Mouse (Mus musculus): ENCODE data around the gene Gm9507. TPM values are rescaled to one million over a fixed set of nuclear protein-coding genes. Genes with fewer than 3 reads are reported as not detected.

Gm9507 gene
- polyA plus RNA-seq, 2 experiments: not detected

DNA sequence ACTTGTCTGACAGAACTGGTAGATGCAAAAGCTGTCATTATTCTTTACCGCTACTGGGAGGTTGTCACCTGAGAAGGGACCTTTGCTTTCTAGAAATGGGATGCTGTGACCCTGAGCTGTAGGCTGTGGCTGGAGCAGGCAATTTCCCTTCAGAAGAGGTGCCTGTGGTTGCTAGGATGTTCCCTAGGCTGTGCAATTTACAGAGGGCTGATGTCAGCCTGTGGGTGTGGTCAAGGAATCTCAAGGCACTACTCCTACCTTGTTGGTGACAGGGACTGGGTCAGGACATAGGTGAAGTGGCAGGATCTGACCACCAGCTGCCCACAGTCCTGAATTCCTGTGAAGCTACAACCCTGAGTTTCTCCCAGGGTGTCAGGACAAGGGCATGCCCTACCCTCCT is 41.9 kb downstream of the Gm9507 start:
- TF ChIP-seq POLR2A (IDR thresholded peaks at IDR 0.05; ENCODE audit: borderline replicate concordance, extremely low read depth, insufficient read depth, insufficient read length): no peak
- Histone ChIP-seq H3K9ac (ENCODE audit: low read depth, low read length, severe bottlenecking) (no peak overlapping the region), H3K4me3 (replicated peaks; ENCODE audit: low read length) (no peak overlapping the region), H3K4me1 (ENCODE audit: control insufficient read depth, insufficient read depth, low read length) (no peaks in the 10 kb centered on the region), H3K27ac (replicated peaks; ENCODE audit: low read depth, low read length) (no peak overlapping the region), H3K27me3 (ENCODE audit: control insufficient read depth, insufficient read depth, low read length) (no peaks in the 10 kb centered on the region), H3K4me2 (replicated peaks; ENCODE audit: low read depth, low read length, severe bottlenecking) (no peak overlapping the region), H3K36me3 (ENCODE audit: control insufficient read depth, insufficient read depth, low read length) (no peaks in the 10 kb centered on the region), H3K9me3 (ENCODE audit: control insufficient read depth, low read length) (no peaks in the 10 kb centered on the region)
- ATAC-seq (ENCODE audit: low FRiP score, low read depth) (no peak), DNase-seq (ENCODE audit: low spot score) (no peak)
- WGBS: 75% methylated on average over 1 of the region's 1 CpGs

Other genes starting within 250 kb of the Gm9507 start
Only the 30 nearest of the 33 such genes appear.
- gene Sumo3, start 205.7 kb downstream of the Gm9507 start, polyA plus RNA-seq (2012; rRNA removed): 466 and 472 TPM in 2 replicates
- 328 and 351 TPM in 2 replicates for gene Sumo3, start 205.7 kb downstream of the Gm9507 start, polyA plus RNA-seq (2014; fragmentation: Nextera tagmentation; extraction: Ambion mirVana)
- gene Gm49325, start 205.6 kb downstream of the Gm9507 start, polyA plus RNA-seq (2012; rRNA removed): 1.8 and 8.4 TPM in 2 replicates
- gene Gm49325, start 205.6 kb downstream of the Gm9507 start, polyA plus RNA-seq (2014; fragmentation: Nextera tagmentation; extraction: Ambion mirVana): 1.9 and 5.8 TPM in 2 replicates
- gene Ube2g2, start 189.6 kb downstream of the Gm9507 start, polyA plus RNA-seq (2012; rRNA removed): 55.1 and 59.8 TPM in 2 replicates
- gene Ube2g2, start 189.6 kb downstream of the Gm9507 start, polyA plus RNA-seq (2014; fragmentation: Nextera tagmentation; extraction: Ambion mirVana): 57.4 and 58.6 TPM in 2 replicates
- 2.0 TPM in 2 replicates for gene Tspear, start 125.3 kb downstream of the Gm9507 start, polyA plus RNA-seq (2012; rRNA removed)
- gene Tspear, start 125.3 kb downstream of the Gm9507 start, polyA plus RNA-seq (2014; fragmentation: Nextera tagmentation; extraction: Ambion mirVana): 1.1 and 1.5 TPM in 2 replicates
- gene Gm19402, start 121.1 kb downstream of the Gm9507 start, polyA plus RNA-seq (2012; rRNA removed): not detected in 2 replicates
- gene Gm19402, start 121.1 kb downstream of the Gm9507 start, polyA plus RNA-seq (2014; fragmentation: Nextera tagmentation; extraction: Ambion mirVana): not detected in 2 replicates
- gene Gm9508, start 114.6 kb downstream of the Gm9507 start, polyA plus RNA-seq (2012; rRNA removed): not detected in 2 replicates
- gene Gm9508, start 114.6 kb downstream of the Gm9507 start, polyA plus RNA-seq (2014; fragmentation: Nextera tagmentation; extraction: Ambion mirVana): not detected in 2 replicates
- gene Gm10272, start 105.2 kb downstream of the Gm9507 start, polyA plus RNA-seq (2012; rRNA removed): not detected in 2 replicates
- not detected in 2 replicates for gene Gm10272, start 105.2 kb downstream of the Gm9507 start, polyA plus RNA-seq (2014; fragmentation: Nextera tagmentation; extraction: Ambion mirVana)
- not detected in 2 replicates for gene Gm10024, start 100.4 kb downstream of the Gm9507 start, polyA plus RNA-seq (2012; rRNA removed)
- gene Gm10024, start 100.4 kb downstream of the Gm9507 start, polyA plus RNA-seq (2014; fragmentation: Nextera tagmentation; extraction: Ambion mirVana): 0.94 TPM in 1 of 2 replicates, not detected in the other
- gene Gm10142, start 96.0 kb downstream of the Gm9507 start, polyA plus RNA-seq (2012; rRNA removed): not detected in 2 replicates
- not detected in 2 replicates for gene Gm10142, start 96.0 kb downstream of the Gm9507 start, polyA plus RNA-seq (2014; fragmentation: Nextera tagmentation; extraction: Ambion mirVana)
- 0.10 and 0.20 TPM in 2 replicates for gene Krtap12-1, start 91.2 kb downstream of the Gm9507 start, polyA plus RNA-seq (2012; rRNA removed)
- gene Krtap12-1, start 91.2 kb downstream of the Gm9507 start, polyA plus RNA-seq (2014; fragmentation: Nextera tagmentation; extraction: Ambion mirVana): not detected in 2 replicates
- gene Gm10100, start 85.4 kb downstream of the Gm9507 start, polyA plus RNA-seq (2012; rRNA removed): not detected in 2 replicates
- not detected in 2 replicates for gene Gm10100, start 85.4 kb downstream of the Gm9507 start, polyA plus RNA-seq (2014; fragmentation: Nextera tagmentation; extraction: Ambion mirVana)
- not detected in 2 replicates for gene Gm18596, start 69.2 kb downstream of the Gm9507 start, polyA plus RNA-seq (2012; rRNA removed)
- not detected in 2 replicates for gene Gm18596, start 69.2 kb downstream of the Gm9507 start, polyA plus RNA-seq (2014; fragmentation: Nextera tagmentation; extraction: Ambion mirVana)
- gene Gm9736, start 60.5 kb downstream of the Gm9507 start, polyA plus RNA-seq (2012; rRNA removed): not detected in 2 replicates
- gene Gm9736, start 60.5 kb downstream of the Gm9507 start, polyA plus RNA-seq (2014; fragmentation: Nextera tagmentation; extraction: Ambion mirVana): not detected in 2 replicates
- gene Gm3233, start 52.2 kb downstream of the Gm9507 start, polyA plus RNA-seq (2012; rRNA removed): not detected in 2 replicates
- gene Gm3233, start 52.2 kb downstream of the Gm9507 start, polyA plus RNA-seq (2014; fragmentation: Nextera tagmentation; extraction: Ambion mirVana): not detected in 2 replicates
- gene Gm3238, start 40.5 kb downstream of the Gm9507 start, polyA plus RNA-seq (2012; rRNA removed): not detected in 2 replicates
- gene Gm3238, start 40.5 kb downstream of the Gm9507 start, polyA plus RNA-seq (2014; fragmentation: Nextera tagmentation; extraction: Ambion mirVana): not detected in 2 replicates
- not detected in 2 replicates for gene Gm7138, start 34.9 kb downstream of the Gm9507 start, polyA plus RNA-seq (2012; rRNA removed)
- not detected in 2 replicates for gene Gm7138, start 34.9 kb downstream of the Gm9507 start, polyA plus RNA-seq (2014; fragmentation: Nextera tagmentation; extraction: Ambion mirVana)
- gene Gm3250, start 29.3 kb downstream of the Gm9507 start, polyA plus RNA-seq (2012; rRNA removed): not detected in 2 replicates
- not detected in 2 replicates for gene Gm3250, start 29.3 kb downstream of the Gm9507 start, polyA plus RNA-seq (2014; fragmentation: Nextera tagmentation; extraction: Ambion mirVana)
- not detected in 2 replicates for gene Gm7137, start 23.6 kb downstream of the Gm9507 start, polyA plus RNA-seq (2012; rRNA removed)
- gene Gm7137, start 23.6 kb downstream of the Gm9507 start, polyA plus RNA-seq (2014; fragmentation: Nextera tagmentation; extraction: Ambion mirVana): not detected in 2 replicates
- gene Gm9639, start 16.8 kb downstream of the Gm9507 start, polyA plus RNA-seq (2012; rRNA removed): not detected in 2 replicates
- not detected in 2 replicates for gene Gm9639, start 16.8 kb downstream of the Gm9507 start, polyA plus RNA-seq (2014; fragmentation: Nextera tagmentation; extraction: Ambion mirVana)
- gene Gm19668, start 12.7 kb downstream of the Gm9507 start, polyA plus RNA-seq (2012; rRNA removed): not detected in 2 replicates
- gene Gm19668, start 12.7 kb downstream of the Gm9507 start, polyA plus RNA-seq (2014; fragmentation: Nextera tagmentation; extraction: Ambion mirVana): not detected in 2 replicates
- 0.13 and 0.25 TPM in 2 replicates for gene Gm2696, start 2.8 kb upstream of the Gm9507 start, polyA plus RNA-seq (2012; rRNA removed)
- gene Gm2696, start 2.8 kb upstream of the Gm9507 start, polyA plus RNA-seq (2014; fragmentation: Nextera tagmentation; extraction: Ambion mirVana): not detected in 2 replicates
- not detected in 2 replicates for gene Krtap10-4, start 15.3 kb upstream of the Gm9507 start, polyA plus RNA-seq (2012; rRNA removed)
- gene Krtap10-4, start 15.3 kb upstream of the Gm9507 start, polyA plus RNA-seq (2014; fragmentation: Nextera tagmentation; extraction: Ambion mirVana): not detected in 2 replicates
- 0.08 and 0.14 TPM in 2 replicates for gene Krtap10-10, start 24.1 kb upstream of the Gm9507 start, polyA plus RNA-seq (2012; rRNA removed)
- not detected in 2 replicates for gene Krtap10-10, start 24.1 kb upstream of the Gm9507 start, polyA plus RNA-seq (2014; fragmentation: Nextera tagmentation; extraction: Ambion mirVana)
- not detected in 2 replicates for gene Gm36176, start 35.0 kb upstream of the Gm9507 start, polyA plus RNA-seq (2012; rRNA removed)
- gene Gm36176, start 35.0 kb upstream of the Gm9507 start, polyA plus RNA-seq (2014; fragmentation: Nextera tagmentation; extraction: Ambion mirVana): not detected in 2 replicates
- 0.13 TPM in 1 of 2 replicates, not detected in the other for gene Gm10318, start 41.0 kb upstream of the Gm9507 start, polyA plus RNA-seq (2012; rRNA removed)
- not detected in 2 replicates for gene Gm10318, start 41.0 kb upstream of the Gm9507 start, polyA plus RNA-seq (2014; fragmentation: Nextera tagmentation; extraction: Ambion mirVana)
- 0.06 and 0.10 TPM in 2 replicates for gene Gm3285, start 50.1 kb upstream of the Gm9507 start, polyA plus RNA-seq (2012; rRNA removed)
- not detected in 2 replicates for gene Gm3285, start 50.1 kb upstream of the Gm9507 start, polyA plus RNA-seq (2014; fragmentation: Nextera tagmentation; extraction: Ambion mirVana)
- gene Lrrc3, start 90.7 kb upstream of the Gm9507 start, polyA plus RNA-seq (2012; rRNA removed): 3.6 and 4.8 TPM in 2 replicates
- gene Lrrc3, start 90.7 kb upstream of the Gm9507 start, polyA plus RNA-seq (2014; fragmentation: Nextera tagmentation; extraction: Ambion mirVana): 3.4 and 3.6 TPM in 2 replicates
- 0.39 and 0.69 TPM in 2 replicates for gene Trpm2, start 158.7 kb upstream of the Gm9507 start, polyA plus RNA-seq (2012; rRNA removed)
- gene Trpm2, start 158.7 kb upstream of the Gm9507 start, polyA plus RNA-seq (2014; fragmentation: Nextera tagmentation; extraction: Ambion mirVana): 0.06 and 0.41 TPM in 2 replicates
- gene 1810043G02Rik, start 166.7 kb upstream of the Gm9507 start, polyA plus RNA-seq (2012; rRNA removed): 42.9 and 55.6 TPM in 2 replicates
- 26.5 and 27.1 TPM in 2 replicates for gene 1810043G02Rik, start 166.7 kb upstream of the Gm9507 start, polyA plus RNA-seq (2014; fragmentation: Nextera tagmentation; extraction: Ambion mirVana)
- gene Pfkl, start 198.2 kb upstream of the Gm9507 start, polyA plus RNA-seq (2012; rRNA removed): 129 and 180 TPM in 2 replicates
- gene Pfkl, start 198.2 kb upstream of the Gm9507 start, polyA plus RNA-seq (2014; fragmentation: Nextera tagmentation; extraction: Ambion mirVana): 112 and 122 TPM in 2 replicates